Mouse (Mus musculus) activated CD4-positive, CD25-positive, alpha-beta regulatory T cell (primary cell): ENCODE measurements around the gene Reg2. TPM values are rescaled to one million over a fixed set of nuclear protein-coding genes. Genes with fewer than 3 reads are reported as not detected.

Experiments used
- polyA plus RNA-seq, 2 experiments: library from polyadenylated mRNA; unstranded; fragments of 100-300 nt; shearing (Covaris generic); gene quantifications; one replicate each; pipeline ENCODE4 v1.2.1; 2017

Reg2 gene
- polyA plus RNA-seq: not detected

GRCm38 (mm10) chr6:78395323-78395722 is at the start of gene Reg2:
Gene Reg2 (plus strand): TSS chr6:78395623.

GRCm38 (mm10) chr6:78370357-78370756 is 25.1 kb upstream of the Reg2 start, which contains the start of gene Reg3b:
Gene Reg3b (plus strand): TSS chr6:78370657.

GRCm38 (mm10) chr6:78378765-78379164 is 16.7 kb upstream of the Reg2 start, which contains the start of gene Reg3d:
Gene Reg3d (minus strand): TSS chr6:78378865.

GRCm38 (mm10) chr6:78380409-78380808 is 15.0 kb upstream of the Reg2 start, which contains the start of gene Reg3a:
Gene Reg3a (plus strand): TSS chr6:78380709.

DNA sequence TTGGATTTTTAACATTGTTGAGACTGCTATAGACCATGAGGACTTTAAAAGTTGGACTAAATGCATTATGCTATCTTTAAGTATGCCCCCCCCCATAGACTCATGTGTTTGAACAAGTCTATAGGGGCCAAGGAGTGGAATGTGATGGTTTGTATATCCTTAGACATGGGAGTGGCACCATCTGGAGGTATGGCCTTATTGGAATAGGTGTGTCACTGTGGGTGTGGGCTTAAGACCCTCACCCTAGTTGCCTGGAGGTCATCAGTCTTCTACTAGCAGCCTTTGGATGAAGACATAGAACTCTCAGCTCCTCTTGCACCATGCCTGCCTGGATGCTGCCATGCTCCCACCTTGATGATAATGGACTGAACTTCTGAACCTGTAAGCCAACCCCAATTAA is 27.0 kb downstream of the Reg2 start, which contains the start of gene Reg1:
Reg1 (plus strand) TSS at position 301 of the 400 bp plus-strand sequence.

Other genes starting within 250 kb of the Reg2 start
- not detected for gene Reg3b, start 25.0 kb upstream of the Reg2 start, polyA plus RNA-seq
- gene Reg3d, start 16.8 kb upstream of the Reg2 start, polyA plus RNA-seq: not detected
- gene Reg3a, start 14.9 kb upstream of the Reg2 start, polyA plus RNA-seq: not detected
- not detected for gene Reg1, start 27.1 kb downstream of the Reg2 start, polyA plus RNA-seq
- not detected for gene Reg3g, start 73.2 kb downstream of the Reg2 start, polyA plus RNA-seq